Mouse (Mus musculus) liver, embryonic 13.5 days (tissue): Measurements from ENCODE around the gene Cd300e. TPM values are rescaled to one million over a fixed set of nuclear protein-coding genes. Genes with fewer than 3 reads are reported as not detected.

Source experiments
- ATAC-seq: fragments of 200-750 bp; cut with Nextera tagmentation; 2 replicates; pipeline ENCODE4 v1.8.0; 2017; ENCODE audit warnings: low read depth, mild to moderate bottlenecking, moderate number of reproducible peaks, moderate library complexity
- DNase-seq: peaks from one replicate; pipeline ENCODE4 v3.0.0; 2022
- H3K27ac ChIP-seq: fragments of 300-500 bp; sonication (generic); 2 replicates; pipeline ENCODE4 v1.5.1; 2015; ENCODE audit warnings: moderate library complexity, mild to moderate bottlenecking, inconsistent platforms
- H3K27me3 ChIP-seq: fragments of 300-500 bp; sonication (generic); 2 replicates; pipeline ENCODE4 v1.6.1; 2015; ENCODE audit warnings: mild to moderate bottlenecking, inconsistent platforms
- H3K36me3 ChIP-seq: fragments of 300-500 bp; sonication (generic); 2 replicates; pipeline ENCODE4 v1.6.1; 2015; ENCODE audit warnings: mild to moderate bottlenecking, inconsistent platforms
- H3K4me1 ChIP-seq: fragments of 300-500 bp; sonication (generic); replicated peaks from 2 replicates; pipeline ENCODE4 v1.6.1; 2015; ENCODE audit warnings: inconsistent platforms
- H3K4me2 ChIP-seq: fragments of 300-500 bp; sonication (generic); 2 replicates; pipeline ENCODE4 v1.6.1; 2015; ENCODE audit warnings: inconsistent platforms, mild to moderate bottlenecking, moderate library complexity
- H3K4me3 ChIP-seq: fragments of 300-500 bp; sonication (generic); replicated peaks from 2 replicates; pipeline ENCODE4 v1.5.1; 2015; ENCODE audit warnings: mild to moderate bottlenecking, inconsistent platforms
- H3K9ac ChIP-seq: fragments of 300-500 bp; sonication (generic); 2 replicates; pipeline ENCODE4 v1.6.1; 2015; ENCODE audit warnings: mild to moderate bottlenecking, inconsistent platforms
- H3K9me3 ChIP-seq: fragments of 300-500 bp; sonication (generic); replicated peaks from 2 replicates; pipeline ENCODE4 v1.6.1; 2016; ENCODE audit warnings: inconsistent platforms
- whole genome bisulfite sequencing: fragments of 180-500 bp; shearing (Covaris S2); methylation state at CpG from one replicate; pipeline ENCODE4 v1.1.7; 2015; ENCODE audit not compliant: insufficient replicate concordance; 5-methylcytosine and 5-hydroxymethylcytosine counted together
- polyA plus RNA-seq: library from polyadenylated mRNA; unstranded; fragments of >200 nt; fragmentation: Nextera tagmentation; extraction: Ambion mirVana; gene quantifications from 2 replicates; pipeline ENCODE4 v1.2.1, GENCODE M21; 2015

Cd300e gene
- polyA plus RNA-seq, 1 experiment from 2014 or later = 0.68 TPM

DNA sequence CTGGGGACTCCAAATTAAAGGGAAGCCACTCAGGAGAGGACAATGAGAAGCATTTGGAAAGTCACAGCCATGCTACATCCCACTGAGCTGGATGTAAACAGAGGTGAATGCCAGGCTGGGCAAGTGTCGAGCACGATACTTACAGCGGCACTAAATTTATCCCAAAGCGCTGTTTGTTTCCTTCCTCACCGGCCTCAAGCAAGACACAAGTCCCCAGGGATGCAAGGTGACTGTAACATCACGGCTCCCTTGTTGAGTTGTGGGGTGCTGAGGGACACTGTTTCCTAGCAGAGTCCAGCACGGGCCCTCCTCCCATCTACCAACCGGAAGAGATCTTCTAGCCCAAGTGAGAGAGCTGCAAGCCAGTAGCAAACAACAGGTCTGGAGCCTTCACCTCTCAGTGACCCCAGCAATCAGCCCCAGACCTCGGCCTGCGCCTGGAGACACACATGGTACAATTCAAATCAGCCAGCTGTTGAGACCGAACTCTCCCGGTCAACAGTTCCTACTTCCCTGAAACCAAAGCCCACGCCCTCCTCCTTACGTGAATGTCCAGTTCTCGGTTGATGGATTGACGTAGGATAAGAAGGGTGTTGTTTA, 37.4 kb upstream of the Cd300e start:
- Histone ChIP-seq H3K9ac (no peak overlapping the region), H3K27me3 (no peaks in the 10 kb centered on the region), H3K27ac (no peak overlapping the region), H3K4me1 (no peaks in the 10 kb centered on the region), H3K36me3 (no peaks in the 10 kb centered on the region), H3K9me3 (no peaks in the 10 kb centered on the region), H3K4me3 (no peak overlapping the region), H3K4me2 (no peak overlapping the region)
- 54% methylated on average over 16 of the region's 16 CpGs for WGBS
- ATAC-seq (no peak), DNase-seq (no peak)

DNA sequence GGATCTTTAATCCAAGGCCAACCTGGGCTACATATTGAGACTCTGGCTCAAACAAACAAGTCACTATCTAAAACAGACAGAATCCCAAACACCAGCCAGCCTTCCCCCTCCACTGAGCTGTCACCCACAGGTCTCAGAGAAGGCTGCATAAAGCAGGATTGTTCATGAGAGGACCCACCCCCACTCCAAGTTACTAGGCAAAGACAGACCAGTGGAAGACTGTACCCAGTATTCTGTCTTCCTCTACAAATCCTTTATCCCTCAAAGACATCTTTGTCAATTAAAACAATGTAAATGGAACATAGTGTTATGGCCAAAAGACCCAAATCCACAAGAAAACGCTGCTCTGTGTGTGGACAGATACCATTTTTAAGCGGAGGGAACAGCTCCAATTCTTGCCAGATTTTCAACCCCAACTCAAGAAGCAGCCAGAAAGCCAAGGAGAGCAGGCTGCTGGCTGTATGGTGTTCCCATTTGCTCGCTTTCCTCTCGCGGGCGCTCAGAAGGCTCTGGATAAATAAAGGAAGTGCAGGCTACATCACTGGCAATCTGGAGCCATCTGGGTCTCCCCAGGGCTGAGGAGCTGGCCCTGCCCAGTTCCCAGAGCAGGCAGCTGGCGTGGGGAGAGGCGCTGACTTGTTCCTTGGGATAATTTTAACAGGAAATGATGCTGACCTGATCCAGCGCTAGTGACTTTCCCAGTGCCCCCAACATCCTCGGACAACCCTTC, 36.4 kb upstream of the Cd300e start:
- H3K4me3 ChIP-seq = no peak overlapping the region
- no peak overlapping the region for H3K9ac ChIP-seq
- WGBS = 40% methylated on average over 10 of the region's 10 CpGs
- DNase-seq (no peak), ATAC-seq (no peak)
- H3K4me1 ChIP-seq = no peaks in the 10 kb centered on the region
- no peak overlapping the region for H3K27ac ChIP-seq
- H3K36me3 ChIP-seq = no peaks in the 10 kb centered on the region
- no peaks in the 10 kb centered on the region for H3K27me3 ChIP-seq
- no peak overlapping the region for H3K4me2 ChIP-seq
- no peaks in the 10 kb centered on the region for H3K9me3 ChIP-seq

DNA sequence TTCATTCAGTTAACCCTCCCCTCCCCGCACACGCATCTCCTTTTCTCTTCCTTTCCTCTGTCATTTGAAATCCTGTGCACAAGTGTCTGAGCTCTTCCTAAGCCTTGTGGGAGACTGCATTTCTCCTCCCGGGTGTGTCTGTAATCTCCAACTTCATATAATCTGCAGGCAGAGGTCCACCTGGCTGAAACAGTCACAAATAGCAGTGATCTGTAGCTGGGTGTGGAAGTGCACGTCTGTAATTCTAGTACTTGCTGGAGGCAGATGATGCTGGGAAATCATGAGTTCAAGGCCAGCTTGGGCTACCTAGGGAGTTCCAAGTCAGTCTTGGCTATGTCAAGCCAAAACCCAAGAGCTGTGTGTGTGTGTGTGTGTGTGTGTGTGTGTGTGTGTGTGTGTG, 30.2 kb upstream of the Cd300e start:
- DNase-seq (no peak), ATAC-seq (no peak)
- Histone ChIP-seq H3K9me3 (no peaks in the 10 kb centered on the region), H3K27ac (no peak overlapping the region), H3K4me1 (no peaks in the 10 kb centered on the region), H3K36me3 (no peaks in the 10 kb centered on the region), H3K4me3 (no peak overlapping the region), H3K9ac (no peak overlapping the region), H3K27me3 (peaks cover 28% of the 10 kb centered on the region), H3K4me2 (no peak overlapping the region)
- 22% methylated on average over 4 of the region's 4 CpGs for WGBS

DNA sequence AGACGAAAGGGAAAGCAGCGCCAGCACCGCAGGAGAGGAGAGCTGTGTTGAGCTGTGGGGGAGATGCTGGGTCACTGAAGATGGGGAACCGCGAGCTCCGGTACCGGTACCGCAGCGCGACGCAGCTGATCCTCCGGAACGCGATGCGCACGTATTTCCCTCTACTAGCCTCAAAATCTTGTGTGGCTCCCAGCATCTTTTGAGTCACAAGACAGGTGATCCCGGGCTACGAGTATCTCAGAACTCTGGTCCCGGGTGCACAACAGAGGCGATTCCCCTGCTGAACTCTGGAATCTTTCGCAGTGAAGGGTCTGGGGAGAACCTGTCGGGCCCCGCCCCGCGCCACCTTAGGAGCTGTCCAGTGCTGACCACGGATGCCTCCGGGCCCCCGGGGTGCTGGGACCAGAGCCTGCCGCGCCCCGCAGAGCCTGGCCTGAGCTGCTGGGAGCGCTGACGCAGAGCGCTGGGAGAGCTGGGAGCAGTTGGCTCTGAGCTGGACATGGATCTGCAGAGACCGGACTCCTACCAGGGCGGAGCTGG, 29.5 kb upstream of the Cd300e start, which contains the start of gene Rab37:
Gene Rab37 (plus strand): TSS at position 70 of the 540 bp plus-strand sequence.
- no peaks in the 10 kb centered on the region for H3K36me3 ChIP-seq
- no peak within 1 kb of the TSS for H3K4me3 ChIP-seq
- no peak within 1 kb of the TSS for H3K9ac ChIP-seq
- DNase-seq (no peak), ATAC-seq (no peak)
- H3K4me2 ChIP-seq = no peak within 1 kb of the TSS
- no peaks in the 10 kb centered on the region for H3K4me1 ChIP-seq
- H3K27me3 ChIP-seq = peaks cover 28% of the 10 kb centered on the region
- WGBS = 4% methylated on average over 36 of the region's 36 CpGs
- no peak within 1 kb of the TSS for H3K27ac ChIP-seq
- H3K9me3 ChIP-seq = no peaks in the 10 kb centered on the region

DNA sequence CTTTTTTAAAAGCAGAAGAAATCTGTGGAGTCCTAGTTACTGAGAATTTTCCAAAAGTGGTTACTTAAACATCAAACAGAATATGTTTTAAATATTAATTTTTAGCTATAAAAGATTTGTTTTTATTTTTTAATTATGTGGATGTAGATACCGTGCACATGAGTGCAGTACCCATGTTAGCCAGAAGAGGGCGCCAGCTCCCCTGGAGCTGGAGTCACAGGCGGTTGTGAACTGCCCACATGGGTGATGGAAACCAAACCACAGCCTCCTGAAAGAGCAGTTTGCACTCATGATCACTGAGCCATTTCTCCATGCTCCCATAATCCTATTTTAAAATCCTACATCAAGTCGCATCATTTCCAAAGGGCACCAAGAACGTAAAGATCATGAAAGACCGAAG, 27.9 kb upstream of the Cd300e start:
- WGBS = 58% methylated on average over 6 of the region's 6 CpGs

DNA sequence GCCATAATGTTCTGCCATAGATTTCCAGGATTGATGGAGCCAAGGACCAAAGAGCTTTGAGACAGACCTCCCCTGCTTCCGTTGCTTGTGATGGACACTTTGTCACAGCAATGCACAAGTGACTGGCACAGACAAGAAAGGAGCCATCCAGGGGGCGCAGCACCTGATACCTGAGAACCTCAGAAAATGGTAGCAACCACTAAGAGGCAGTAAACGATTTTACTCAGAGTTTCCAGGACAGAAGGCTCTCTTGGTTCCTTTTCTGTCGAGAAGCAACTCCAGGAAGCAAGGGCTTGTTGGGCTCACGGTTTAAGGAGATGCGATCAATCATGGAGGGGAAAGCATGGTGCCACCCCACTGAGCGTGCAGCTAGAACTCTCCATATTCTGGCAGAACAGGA, 24.2 kb upstream of the Cd300e start:
- Histone ChIP-seq H3K9ac (no peak overlapping the region), H3K4me3 (no peak overlapping the region), H3K4me2 (no peak overlapping the region), H3K9me3 (no peaks in the 10 kb centered on the region), H3K36me3 (no peaks in the 10 kb centered on the region), H3K27ac (no peak overlapping the region), H3K4me1 (no peaks in the 10 kb centered on the region), H3K27me3 (peaks cover 30% of the 10 kb centered on the region)
- ATAC-seq (no peak), DNase-seq (no peak)
- 40% methylated on average over 7 of the region's 7 CpGs for WGBS

More for the DNA sequence above, 27.9 kb upstream of the Cd300e start:
- peaks cover 31% of the 10 kb centered on the region for H3K27me3 ChIP-seq
- no peak overlapping the region for H3K27ac ChIP-seq
- no peak overlapping the region for H3K4me3 ChIP-seq
- DNase-seq = no peak
- H3K9ac ChIP-seq = no peak overlapping the region
- no peaks in the 10 kb centered on the region for H3K36me3 ChIP-seq
- H3K4me1 ChIP-seq = no peaks in the 10 kb centered on the region
- no peak for ATAC-seq
- H3K9me3 ChIP-seq = no peaks in the 10 kb centered on the region
- H3K4me2 ChIP-seq = no peak overlapping the region

DNA sequence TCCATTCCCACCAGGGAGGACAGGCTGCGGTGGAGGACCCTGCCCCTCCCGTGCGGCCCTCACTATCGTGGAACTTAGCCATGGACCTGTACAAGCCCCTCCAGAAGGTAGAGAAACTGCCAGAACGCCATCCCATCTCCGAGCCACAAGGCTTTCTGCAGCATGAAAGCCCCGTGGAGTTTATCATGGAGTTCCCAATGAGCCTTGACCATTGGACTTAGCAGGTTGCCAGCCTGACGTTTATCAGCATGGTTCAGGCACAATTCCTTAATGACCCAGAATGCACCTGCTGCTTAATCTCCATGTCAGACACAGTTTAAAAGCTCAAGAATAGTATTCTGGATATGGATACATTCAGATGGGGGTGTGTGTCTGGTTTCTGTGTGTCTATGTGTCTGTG, 23.1 kb upstream of the Cd300e start:
- no peaks in the 10 kb centered on the region for H3K36me3 ChIP-seq
- no peak overlapping the region for H3K9ac ChIP-seq
- H3K4me1 ChIP-seq = no peaks in the 10 kb centered on the region
- 47% methylated on average over 8 of the region's 8 CpGs for WGBS
- H3K4me2 ChIP-seq = no peak overlapping the region
- DNase-seq (no peak), ATAC-seq (no peak)
- peaks cover 20% of the 10 kb centered on the region for H3K27me3 ChIP-seq
- H3K27ac ChIP-seq = no peak overlapping the region
- H3K9me3 ChIP-seq = no peaks in the 10 kb centered on the region
- H3K4me3 ChIP-seq = no peak overlapping the region

DNA sequence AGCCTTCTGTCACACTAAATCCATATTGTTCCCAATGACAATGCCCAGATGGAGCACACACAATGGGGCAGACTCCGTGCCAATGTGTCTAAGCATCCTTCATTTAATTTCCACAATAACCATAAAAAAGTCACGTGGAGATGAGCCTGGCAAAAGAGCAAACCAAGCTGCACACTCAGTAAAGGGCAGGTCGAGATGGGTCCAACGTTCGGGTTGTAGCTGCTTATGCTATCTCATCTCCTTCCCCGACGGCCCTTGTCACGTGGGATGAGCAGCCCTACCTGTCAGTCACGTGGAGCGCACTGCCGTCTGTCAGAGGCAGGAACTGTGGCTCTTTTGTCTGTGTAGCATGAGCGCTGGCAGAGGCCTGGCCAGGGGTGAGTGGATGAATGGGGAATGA, 22.6 kb upstream of the Cd300e start:
- 33% methylated on average over 12 of the region's 12 CpGs for WGBS
- no peaks in the 10 kb centered on the region for H3K4me1 ChIP-seq
- no peak for DNase-seq
- no peak overlapping the region for H3K9ac ChIP-seq
- H3K27ac ChIP-seq = no peak overlapping the region
- H3K4me3 ChIP-seq = no peak overlapping the region
- no peaks in the 10 kb centered on the region for H3K36me3 ChIP-seq
- H3K4me2 ChIP-seq = no peak overlapping the region
- H3K27me3 ChIP-seq = peaks cover 20% of the 10 kb centered on the region
- H3K9me3 ChIP-seq = no peaks in the 10 kb centered on the region
- ATAC-seq = no peak

DNA sequence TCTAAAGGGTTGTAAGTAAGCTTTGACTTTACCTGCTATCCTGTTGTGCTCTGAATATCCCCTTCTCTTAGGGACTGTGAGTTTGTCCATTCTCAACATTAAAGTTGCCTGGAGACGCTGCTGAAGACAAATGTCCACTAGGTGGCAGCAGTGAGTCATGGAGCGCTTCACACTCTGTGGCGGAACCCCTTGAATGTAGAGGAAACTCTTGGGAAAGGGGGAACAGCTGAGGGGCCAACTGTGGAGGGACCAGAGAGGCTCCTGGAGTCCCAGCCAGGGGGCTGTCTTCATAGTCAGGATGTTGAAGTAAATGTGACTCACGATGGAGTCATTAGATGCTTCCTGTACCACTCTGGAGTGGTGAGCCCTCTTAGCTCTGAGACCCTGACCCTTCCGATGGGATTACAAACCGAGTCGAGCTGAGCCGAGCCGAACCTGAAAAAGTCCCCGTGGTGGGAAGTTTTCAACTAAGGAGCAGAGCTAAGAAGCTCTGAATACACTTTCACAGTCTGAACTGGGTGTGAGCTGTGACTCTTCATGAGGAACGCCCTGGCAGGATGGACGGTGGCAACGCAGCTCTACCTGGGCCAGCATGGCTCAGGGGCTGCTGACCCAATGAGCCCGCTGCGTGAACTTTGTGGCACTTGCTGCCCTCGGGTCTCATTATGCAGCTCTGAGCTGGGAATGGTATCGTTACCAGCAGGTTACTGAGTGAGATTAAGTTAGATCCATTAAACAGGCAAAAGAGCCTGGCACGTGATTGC, 21.6 kb upstream of the Cd300e start:
- Histone ChIP-seq H3K4me2 (no peak overlapping the region), H3K27me3 (peaks cover 16% of the 10 kb centered on the region), H3K4me1 (0 out of 2 replicates have a peak, but pooled peaks cover 5% of the 10 kb centered on the region), H3K9ac (no peak overlapping the region), H3K36me3 (no peaks in the 10 kb centered on the region), H3K27ac (no peak overlapping the region), H3K4me3 (no peak overlapping the region), H3K9me3 (no peaks in the 10 kb centered on the region)
- ATAC-seq (no peak), DNase-seq (peak; percentile 38)
- whole genome bisulfite sequencing = 31% methylated on average over 18 of the region's 18 CpGs

DNA sequence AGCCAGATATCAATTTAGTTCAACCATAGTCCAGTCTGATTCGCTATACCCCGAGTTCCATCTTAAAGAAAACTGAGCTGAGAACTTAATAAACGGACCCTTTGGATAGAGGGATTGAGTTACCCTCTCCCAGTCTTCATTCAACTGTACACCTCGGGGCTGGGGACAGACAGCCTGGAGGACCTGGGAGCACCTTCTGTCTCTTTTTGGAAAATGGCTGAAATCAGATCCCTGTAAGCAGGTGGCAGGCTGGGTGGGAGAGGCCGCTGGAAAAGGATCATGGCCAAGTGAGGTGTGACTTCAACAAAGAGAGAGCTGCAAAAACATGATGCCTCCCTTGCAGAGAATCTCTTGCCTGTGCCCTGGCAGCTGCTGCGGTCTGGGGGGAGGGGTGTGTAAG, 20.2 kb upstream of the Cd300e start:
- WGBS = 52% methylated on average over 6 of the region's 6 CpGs
- H3K9me3 ChIP-seq = no peaks in the 10 kb centered on the region
- H3K36me3 ChIP-seq = no peaks in the 10 kb centered on the region
- H3K9ac ChIP-seq = no peak overlapping the region
- DNase-seq (no peak), ATAC-seq (no peak)
- H3K27ac ChIP-seq = no peak overlapping the region
- 0 out of 2 replicates have a peak, but pooled peaks cover 8% of the 10 kb centered on the region for H3K4me1 ChIP-seq
- peaks cover 16% of the 10 kb centered on the region for H3K27me3 ChIP-seq
- H3K4me2 ChIP-seq = no peak overlapping the region
- H3K4me3 ChIP-seq = no peak overlapping the region

DNA sequence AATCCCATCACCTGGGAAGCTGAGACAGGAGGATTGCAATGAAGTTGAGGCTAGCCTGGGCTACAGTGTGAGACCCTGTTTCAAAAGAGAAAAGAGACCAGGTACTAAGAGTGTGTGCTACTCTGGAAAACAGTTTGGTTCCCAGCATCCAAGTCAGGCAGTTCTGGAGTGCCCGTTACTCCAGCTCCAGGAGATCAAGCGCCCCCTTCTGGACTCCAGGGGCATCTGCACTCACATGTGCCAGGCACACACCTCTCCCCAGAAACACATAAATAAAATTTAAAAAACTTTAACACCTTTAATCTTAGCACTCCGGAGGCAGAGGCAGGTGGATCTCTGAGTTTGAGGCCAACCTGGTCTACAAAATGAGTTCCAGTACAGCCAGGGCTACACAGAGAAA, 19.4 kb upstream of the Cd300e start:
- DNase-seq = no peak
- peaks cover 16% of the 10 kb centered on the region for H3K27me3 ChIP-seq
- no peaks in the 10 kb centered on the region for H3K36me3 ChIP-seq
- no peaks in the 10 kb centered on the region for H3K9me3 ChIP-seq
- no peak overlapping the region for H3K4me2 ChIP-seq
- no peak overlapping the region for H3K27ac ChIP-seq
- 42% methylated on average over 3 of the region's 3 CpGs for WGBS
- no peak overlapping the region for H3K9ac ChIP-seq
- no peak overlapping the region for H3K4me3 ChIP-seq
- peaks cover 9% of the 10 kb centered on the region for H3K4me1 ChIP-seq
- no peak for ATAC-seq
